Comparison of ENCODE assay signal across 8 mouse cellular contexts in genomic region chr17:23537554-23538255, GRCm38 (mm10). TPM values are rescaled to one million over a fixed set of nuclear protein-coding genes. Genes with fewer than 3 reads are reported as not detected.
DNase-seq lines count a peak whose midpoint lies in the region; ATAC-seq and TF ChIP-seq lines count a peak whose summit lies in the region.

No protein-coding gene starts in this region.

- H3K9ac ChIP-seq in forebrain, embryonic 16.5 days (replicated peaks; ENCODE audit: low read depth, low read length) = no peak overlapping the region
- peak overlapping the region; percentile 21; the same call in 1 of the 2 replicates for H3K9ac ChIP-seq in liver, postnatal 0 days (replicated peaks)

- H3K27me3 ChIP-seq in E14TG2a.4 (ENCODE audit: insufficient read depth, low read length) = peaks cover 24% of the 10 kb centered on the region
- H3K27me3 ChIP-seq in forebrain, embryonic 16.5 days (replicated peaks; ENCODE audit: control insufficient read depth, insufficient read depth, low read length) = peaks cover 35% of the 10 kb centered on the region
- H3K27me3 ChIP-seq in liver, postnatal 0 days (ENCODE audit: insufficient read depth, low read length) = 0 out of 2 replicates have a peak, but pooled peaks cover 12% of the 10 kb centered on the region

- peak overlapping the region; percentile 58 for H3K4me3 ChIP-seq in gastrocnemius, adult 2 months
- H3K4me3 ChIP-seq in E14TG2a.4 (replicated peaks; ENCODE audit: low read length) = peak overlapping the region; percentile 66
- H3K4me3 ChIP-seq in forebrain, embryonic 16.5 days (replicated peaks; ENCODE audit: low read length) = peak overlapping the region; percentile 28
- peak overlapping the region; percentile 37 for H3K4me3 ChIP-seq in liver, postnatal 0 days (ENCODE audit: low read depth, low read length)

- ATAC-seq in forebrain, embryonic 16.5 days = no peak
- no peak for ATAC-seq in liver, postnatal 0 days

- no peak for TF ChIP-seq EP300 in liver, postnatal 0 days (IDR thresholded peaks at IDR 0.05; ENCODE audit: low read depth)

- no peak overlapping the region for H3K27ac ChIP-seq in gastrocnemius, adult 2 months
- no peak overlapping the region for H3K27ac ChIP-seq in forebrain, embryonic 16.5 days (ENCODE audit: low read length)
- H3K27ac ChIP-seq in liver, postnatal 0 days (ENCODE audit: low read depth) = no peak overlapping the region

- 7% methylated on average over 27 of the region's 27 CpGs for WGBS in forebrain, embryonic 16.5 days
- 5% methylated on average over 27 of the region's 27 CpGs for WGBS in liver, postnatal 0 days (ENCODE audit: insufficient replicate concordance)

- H3K9me3 ChIP-seq in E14TG2a.4 (ENCODE audit: low read length) = no peaks in the 10 kb centered on the region
- H3K9me3 ChIP-seq in forebrain, embryonic 16.5 days (ENCODE audit: control insufficient read depth, low read length) = no peaks in the 10 kb centered on the region
- H3K9me3 ChIP-seq in liver, postnatal 0 days (ENCODE audit: low read length) = no peaks in the 10 kb centered on the region

- peak overlapping the region; percentile 42 for H3K4me2 ChIP-seq in forebrain, embryonic 16.5 days (ENCODE audit: low read length)
- peak overlapping the region; percentile 71 for H3K4me2 ChIP-seq in liver, postnatal 0 days (ENCODE audit: low read depth, low read length)

- no peaks in the 10 kb centered on the region for H3K36me3 ChIP-seq in E14TG2a.4 (ENCODE audit: insufficient read depth, low read length)
- no peaks in the 10 kb centered on the region for H3K36me3 ChIP-seq in forebrain, embryonic 16.5 days (ENCODE audit: control insufficient read depth, insufficient read depth)
- no peaks in the 10 kb centered on the region for H3K36me3 ChIP-seq in liver, postnatal 0 days (replicated peaks; ENCODE audit: insufficient read depth, low read length)

- intact Hi-C loops in gastrocnemius, adult 2 months (cut with DNase I) = no loop called here

- DNase-seq in gastrocnemius, adult 2 months = no peak
- no peak for DNase-seq in gastrocnemius, postnatal 25 days
- no peak for DNase-seq in liver, postnatal 0 days
- DNase-seq in cerebellum, postnatal 4 days (ENCODE audit: low spot score in 2 of 2) = no peak
- DNase-seq in adrenal gland, adult 8-10 months = no peak
- DNase-seq in layer of hippocampus, adult 9-10 months (ENCODE audit: low spot score) = no peak

- TF ChIP-seq CTCF in gastrocnemius, adult 2 months (IDR thresholded peaks at IDR 0.05) = no peak
- TF ChIP-seq CTCF in E14TG2a.4 (conservative IDR thresholded peaks at IDR 0.05; ENCODE audit: low read length) = no peak
- no peak for TF ChIP-seq CTCF in liver, postnatal 0 days (IDR thresholded peaks at IDR 0.05; ENCODE audit: low read depth)

- H3K4me1 ChIP-seq in E14TG2a.4 (replicated peaks; ENCODE audit: low read depth, low read length) = peaks cover 51% of the 10 kb centered on the region
- peaks cover 13% of the 10 kb centered on the region for H3K4me1 ChIP-seq in forebrain, embryonic 16.5 days (replicated peaks; ENCODE audit: control insufficient read depth, insufficient read depth, low read length)
- H3K4me1 ChIP-seq in liver, postnatal 0 days (ENCODE audit: insufficient read depth) = peaks cover 16% of the 10 kb centered on the region

RNA-seq across cellular contexts. Expression of gene Zfp213, which starts 26.3 kb away (rescaled TPM):
- 1 to 10 TPM; 2.0 to 3.3 TPM for total RNA-seq in gastrocnemius, adult 2 months (2021)
- total RNA-seq in gastrocnemius, postnatal 25 days (2021) = 1 to 10 TPM; 1.9 to 2.4 TPM
- 19.0 and 19.1 TPM in 2 replicates for polyA plus RNA-seq in forebrain, embryonic 16.5 days (2015; fragmentation: Nextera tagmentation; extraction: Ambion mirVana)
- polyA plus RNA-seq in liver, postnatal 0 days (2015; fragmentation: Nextera tagmentation; extraction: Ambion mirVana) = 5.2 and 5.5 TPM in 2 replicates
- total RNA-seq in adrenal gland, adult 8-10 months (2022) = 10 to 100 TPM; 12.0 to 15.5 (median 12.9) TPM

RNA-seq across cellular contexts. Expression of gene Vmn2r117, which starts 58.2 kb away (rescaled TPM):
- not detected for total RNA-seq in gastrocnemius, adult 2 months (2021)
- not detected for total RNA-seq in gastrocnemius, postnatal 25 days (2021)
- not detected in 2 replicates for polyA plus RNA-seq in forebrain, embryonic 16.5 days (2015; fragmentation: Nextera tagmentation; extraction: Ambion mirVana)
- polyA plus RNA-seq in liver, postnatal 0 days (2015; fragmentation: Nextera tagmentation; extraction: Ambion mirVana) = not detected in 2 replicates
- not detected for total RNA-seq in adrenal gland, adult 8-10 months (2022)
